Mouse (Mus musculus): Measurements from ENCODE around the gene Ube2g1. TPM values are rescaled to one million over a fixed set of nuclear protein-coding genes. Genes with fewer than 3 reads are reported as not detected.
"Not testable (repeated sequence)": the region's sequence is repeated elsewhere in the genome, so short reads cannot be mapped to it uniquely, and the experiment has no call there.

The Ube2g1 gene
- polyA plus RNA-seq, 1 experiment from 2014 or later: 78.6 TPM

DNA sequence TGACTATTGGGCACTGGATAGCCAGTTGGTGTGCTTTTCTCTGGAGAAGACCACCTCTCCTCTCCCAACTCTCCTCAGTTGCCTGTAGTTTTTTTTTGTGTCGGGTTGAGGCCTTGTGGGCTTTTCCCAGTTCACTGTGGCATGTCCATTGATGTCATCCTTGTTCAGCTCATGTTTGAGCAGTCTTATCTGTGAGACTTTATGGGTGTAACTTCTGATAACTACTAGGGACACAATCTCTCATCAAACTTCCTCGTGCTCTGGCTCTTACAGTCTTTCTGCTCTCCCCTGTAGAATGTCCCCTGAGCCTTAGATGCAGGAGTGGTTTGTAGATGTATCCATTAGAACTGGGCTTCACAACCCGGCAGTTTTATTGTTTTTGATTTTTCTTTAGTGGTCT, 87.9 kb downstream of the Ube2g1 start:
- WGBS: 90% methylated on average over 3 of the region's 3 CpGs
- Histone ChIP-seq H3K27ac (ENCODE audit: low read length) (no peak overlapping the region), H3K9me3 (replicated peaks; ENCODE audit: control insufficient read depth, low read length, poor library complexity, severe bottlenecking) (no peaks in the 10 kb centered on the region), H3K27me3 (ENCODE audit: control insufficient read depth, insufficient read depth, low read depth, low read length) (no peaks in the 10 kb centered on the region), H3K36me3 (ENCODE audit: control insufficient read depth, insufficient read depth, low read length) (no peaks in the 10 kb centered on the region), H3K9ac (ENCODE audit: low read depth, low read length) (no peak overlapping the region), H3K4me3 (ENCODE audit: low read depth, low read length) (no peak overlapping the region), H3K4me1 (ENCODE audit: control insufficient read depth, insufficient read depth, low read length) (peaks cover 26% of the 10 kb centered on the region), H3K4me2 (ENCODE audit: low read length) (no peak overlapping the region)
- no peak for ATAC-seq

DNA sequence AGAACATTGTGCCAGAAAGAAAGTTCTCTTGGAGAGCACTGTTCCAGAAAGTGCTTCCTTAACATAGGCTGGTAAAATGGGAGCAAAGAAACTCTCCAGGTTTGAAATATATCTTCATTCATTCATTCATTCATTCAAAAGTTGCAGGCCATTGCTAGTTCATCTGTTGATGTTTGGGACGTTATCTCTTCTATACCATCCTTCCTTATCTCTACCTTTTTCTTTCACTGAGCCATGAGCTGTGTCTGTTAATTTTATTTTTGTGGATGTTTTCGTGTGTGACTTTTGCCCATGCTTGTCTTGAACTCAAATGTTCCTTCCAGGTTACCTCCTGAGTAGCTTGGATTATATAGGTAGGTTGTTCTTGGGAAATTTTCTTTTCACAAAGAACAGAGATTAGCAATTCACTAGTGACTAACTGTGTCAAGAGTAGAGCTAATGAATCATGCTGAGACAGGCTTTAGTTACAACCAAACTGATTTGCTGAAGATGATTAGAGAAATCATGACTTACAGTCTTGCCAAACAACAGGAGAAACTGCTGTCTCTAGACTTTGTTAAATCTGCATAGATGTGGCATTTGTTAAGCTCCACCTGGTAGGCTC, 89.4 kb downstream of the Ube2g1 start:
- no peaks in the 10 kb centered on the region for H3K27me3 ChIP-seq (ENCODE audit: control insufficient read depth, insufficient read depth, low read depth, low read length)
- 94% methylated on average over 2 of the region's 2 CpGs for WGBS
- no peak overlapping the region for H3K4me3 ChIP-seq (ENCODE audit: low read depth, low read length)

DNA sequence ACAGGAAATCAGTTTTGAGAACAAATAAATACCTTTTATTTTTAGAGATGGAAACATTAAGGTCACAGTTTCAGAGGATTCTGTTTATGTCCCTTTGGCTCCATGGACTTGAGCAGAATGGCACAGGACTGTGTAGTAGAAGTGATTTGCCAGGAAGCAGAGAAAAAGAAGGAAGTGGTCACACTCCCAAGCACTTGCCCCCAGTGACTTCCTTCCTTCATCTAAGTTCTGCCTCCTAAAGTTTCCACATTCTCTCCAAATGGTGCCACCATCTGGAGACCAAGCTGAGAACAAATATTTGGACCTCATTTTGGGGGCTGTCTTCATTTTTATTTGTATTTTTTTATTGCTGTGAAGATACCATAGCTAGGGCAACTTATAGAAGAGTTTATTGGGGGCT, 90.2 kb downstream of the Ube2g1 start:
- no peak for ATAC-seq
- peaks cover 9% of the 10 kb centered on the region for H3K4me1 ChIP-seq (ENCODE audit: control insufficient read depth, insufficient read depth, low read length)

More for the DNA sequence above, 89.4 kb downstream of the Ube2g1 start:
- no peak for ATAC-seq
- H3K4me1 ChIP-seq (ENCODE audit: control insufficient read depth, insufficient read depth, low read length): peaks cover 18% of the 10 kb centered on the region
- H3K9ac ChIP-seq (ENCODE audit: low read depth, low read length): no peak overlapping the region
- no peak overlapping the region for H3K4me2 ChIP-seq (ENCODE audit: low read length)
- no peak overlapping the region for H3K27ac ChIP-seq (ENCODE audit: low read length)
- no peaks in the 10 kb centered on the region for H3K9me3 ChIP-seq (replicated peaks; ENCODE audit: control insufficient read depth, low read length, poor library complexity, severe bottlenecking)
- no peaks in the 10 kb centered on the region for H3K36me3 ChIP-seq (ENCODE audit: control insufficient read depth, insufficient read depth, low read length)

DNA sequence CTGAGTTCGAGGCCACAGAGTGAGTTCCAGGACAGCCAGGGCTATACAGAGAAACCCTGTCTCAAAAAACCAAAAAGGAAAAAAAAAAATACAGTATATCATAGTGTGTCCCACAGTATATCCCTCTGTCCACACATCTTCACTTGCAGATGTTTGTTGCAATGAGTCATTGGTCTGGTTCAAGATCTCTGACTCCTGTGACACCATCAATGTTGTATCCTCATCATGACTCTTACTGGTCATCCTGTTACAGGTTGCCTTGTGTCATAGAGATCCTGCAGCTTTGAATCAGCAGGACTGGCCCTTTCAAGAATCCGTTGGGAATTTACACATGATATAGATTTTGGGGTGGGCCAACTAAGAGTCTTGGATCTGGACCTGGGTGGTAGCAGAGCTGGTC, 98.0 kb downstream of the Ube2g1 start:
- 92% methylated on average over 2 of the region's 2 CpGs for WGBS
- H3K4me2 ChIP-seq (ENCODE audit: low read length); H3K36me3 ChIP-seq (ENCODE audit: control insufficient read depth, insufficient read depth, low read length); H3K4me3 ChIP-seq (ENCODE audit: low read depth, low read length); ATAC-seq; H3K27ac ChIP-seq (ENCODE audit: low read length); H3K4me1 ChIP-seq (ENCODE audit: control insufficient read depth, insufficient read depth, low read length); H3K9me3 ChIP-seq (replicated peaks; ENCODE audit: control insufficient read depth, low read length, poor library complexity, severe bottlenecking); H3K27me3 ChIP-seq (ENCODE audit: control insufficient read depth, insufficient read depth, low read depth, low read length); H3K9ac ChIP-seq (ENCODE audit: low read depth, low read length): not testable (repeated sequence)

More for the DNA sequence above, 90.2 kb downstream of the Ube2g1 start:
- Histone ChIP-seq H3K36me3 (ENCODE audit: control insufficient read depth, insufficient read depth, low read length) (no peaks in the 10 kb centered on the region), H3K9me3 (replicated peaks; ENCODE audit: control insufficient read depth, low read length, poor library complexity, severe bottlenecking) (no peaks in the 10 kb centered on the region), H3K9ac (ENCODE audit: low read depth, low read length) (no peak overlapping the region), H3K27me3 (ENCODE audit: control insufficient read depth, insufficient read depth, low read depth, low read length) (no peaks in the 10 kb centered on the region), H3K4me3 (ENCODE audit: low read depth, low read length) (no peak overlapping the region), H3K27ac (ENCODE audit: low read length) (no peak overlapping the region), H3K4me2 (ENCODE audit: low read length) (no peak overlapping the region)

DNA sequence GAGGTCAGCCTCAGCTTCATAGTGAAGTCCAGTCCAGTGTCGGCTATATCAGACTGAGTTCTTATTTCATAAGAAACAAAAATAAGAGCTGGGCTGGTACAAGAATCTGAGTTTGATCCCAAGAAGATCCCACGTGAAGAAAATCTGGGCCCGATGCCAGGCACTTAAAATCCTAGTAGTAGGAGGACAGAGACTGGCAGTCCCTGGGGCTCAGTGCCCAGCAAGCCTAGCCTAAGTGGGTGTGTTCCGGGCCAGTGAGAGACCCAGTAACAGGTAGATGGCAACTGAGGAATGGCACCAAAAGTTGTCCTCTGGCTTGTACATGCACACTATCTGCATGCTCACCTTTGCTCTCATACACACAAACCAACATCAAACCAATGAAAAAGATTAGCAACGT, 105.6 kb downstream of the Ube2g1 start:
- H3K9ac ChIP-seq (ENCODE audit: low read depth, low read length): no peak overlapping the region
- no peaks in the 10 kb centered on the region for H3K9me3 ChIP-seq (replicated peaks; ENCODE audit: control insufficient read depth, low read length, poor library complexity, severe bottlenecking)
- ATAC-seq: no peak
- H3K4me1 ChIP-seq (ENCODE audit: control insufficient read depth, insufficient read depth, low read length): no peaks in the 10 kb centered on the region
- no peak overlapping the region for H3K4me3 ChIP-seq (ENCODE audit: low read depth, low read length)
- no peak overlapping the region for H3K27ac ChIP-seq (ENCODE audit: low read length)
- H3K4me2 ChIP-seq (ENCODE audit: low read length): no peak overlapping the region
- H3K27me3 ChIP-seq (ENCODE audit: control insufficient read depth, insufficient read depth, low read depth, low read length): no peaks in the 10 kb centered on the region
- peaks cover 9% of the 10 kb centered on the region for H3K36me3 ChIP-seq (ENCODE audit: control insufficient read depth, insufficient read depth, low read length)
- 91% methylated on average over 5 of the region's 5 CpGs for WGBS

DNA sequence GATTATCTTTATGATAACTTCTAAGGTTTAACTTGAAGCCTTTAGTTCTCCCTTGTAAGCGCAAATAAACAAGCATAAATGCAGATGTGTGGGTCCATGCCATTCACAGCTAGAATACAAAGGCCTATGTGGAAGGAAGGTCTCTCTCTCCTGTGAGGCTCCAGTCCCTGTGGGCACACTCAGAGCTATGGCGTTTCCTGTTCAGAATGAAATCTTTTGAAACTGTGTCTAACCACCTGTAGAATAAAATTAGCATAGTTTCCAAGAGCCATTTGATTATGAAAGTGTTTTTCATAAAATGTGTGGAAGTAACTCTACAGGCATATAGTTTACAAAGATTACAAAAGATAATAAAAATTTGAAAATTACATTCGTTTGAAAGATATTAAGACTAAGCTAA, 111.1 kb downstream of the Ube2g1 start:
- no peak overlapping the region for H3K4me3 ChIP-seq (ENCODE audit: low read depth, low read length)
- peaks cover 5% of the 10 kb centered on the region for H3K36me3 ChIP-seq (ENCODE audit: control insufficient read depth, insufficient read depth, low read length)
- no peak overlapping the region for H3K27ac ChIP-seq (ENCODE audit: low read length)
- WGBS: 87% methylated on average over 3 of the region's 3 CpGs
- ATAC-seq: no peak
- H3K9me3 ChIP-seq (replicated peaks; ENCODE audit: control insufficient read depth, low read length, poor library complexity, severe bottlenecking): no peaks in the 10 kb centered on the region
- no peaks in the 10 kb centered on the region for H3K4me1 ChIP-seq (ENCODE audit: control insufficient read depth, insufficient read depth, low read length)
- no peaks in the 10 kb centered on the region for H3K27me3 ChIP-seq (ENCODE audit: control insufficient read depth, insufficient read depth, low read depth, low read length)
- no peak overlapping the region for H3K4me2 ChIP-seq (ENCODE audit: low read length)
- H3K9ac ChIP-seq (ENCODE audit: low read depth, low read length): no peak overlapping the region

DNA sequence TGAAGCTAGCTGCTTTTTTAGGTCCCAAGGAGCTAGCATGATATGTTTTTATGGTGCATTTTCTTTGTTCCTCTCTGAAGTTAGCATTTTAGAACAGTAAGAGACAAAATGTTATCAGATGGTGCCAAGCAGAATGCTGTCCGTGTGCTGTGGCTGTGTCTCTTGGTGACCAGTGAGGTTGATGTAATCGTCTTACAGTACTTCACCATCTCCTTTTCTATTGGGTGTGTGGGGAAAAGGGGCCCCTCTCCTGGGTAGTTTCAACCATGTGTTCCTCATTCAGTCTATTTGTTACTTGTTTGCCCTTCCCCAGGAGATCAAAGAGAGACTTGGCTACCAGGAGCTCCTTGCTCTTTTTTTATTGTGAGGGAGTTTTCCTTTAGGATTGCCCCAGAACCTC, 116.1 kb downstream of the Ube2g1 start:
- no peak for ATAC-seq
- Histone ChIP-seq H3K36me3 (ENCODE audit: control insufficient read depth, insufficient read depth, low read length) (no peaks in the 10 kb centered on the region; the same call in 1 of the 2 replicates), H3K4me1 (ENCODE audit: control insufficient read depth, insufficient read depth, low read length) (no peaks in the 10 kb centered on the region), H3K4me2 (ENCODE audit: low read length) (no peak overlapping the region), H3K9me3 (replicated peaks; ENCODE audit: control insufficient read depth, low read length, poor library complexity, severe bottlenecking) (no peaks in the 10 kb centered on the region), H3K4me3 (ENCODE audit: low read depth, low read length) (no peak overlapping the region), H3K27ac (ENCODE audit: low read length) (no peak overlapping the region), H3K9ac (ENCODE audit: low read depth, low read length) (no peak overlapping the region), H3K27me3 (ENCODE audit: control insufficient read depth, insufficient read depth, low read depth, low read length) (no peaks in the 10 kb centered on the region)
- WGBS: 59% methylated on average over 2 of the region's 2 CpGs

DNA sequence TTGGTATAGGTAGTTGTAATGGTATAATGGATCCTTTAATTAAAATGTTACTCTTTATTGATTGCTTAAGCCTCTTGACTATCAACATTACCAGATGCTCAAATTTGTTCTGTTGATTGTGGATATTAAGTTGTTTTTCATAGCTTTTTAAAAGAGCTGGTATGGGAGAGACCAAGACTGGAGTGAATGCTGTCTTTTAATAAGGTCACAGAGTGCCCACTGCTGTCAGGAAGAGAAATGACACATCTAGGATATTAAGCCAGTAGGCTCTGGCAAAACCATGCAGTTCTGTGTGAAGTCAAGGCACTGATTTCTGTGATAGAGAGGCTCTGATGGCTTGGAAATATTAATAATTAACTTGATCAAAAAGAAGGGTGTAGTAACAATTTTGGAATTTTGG, 116.8 kb downstream of the Ube2g1 start:
- Histone ChIP-seq H3K4me3 (ENCODE audit: low read depth, low read length) (no peak overlapping the region), H3K9me3 (replicated peaks; ENCODE audit: control insufficient read depth, low read length, poor library complexity, severe bottlenecking) (no peaks in the 10 kb centered on the region), H3K27ac (ENCODE audit: low read length) (no peak overlapping the region), H3K36me3 (ENCODE audit: control insufficient read depth, insufficient read depth, low read length) (no peaks in the 10 kb centered on the region; the same call in 1 of the 2 replicates), H3K9ac (ENCODE audit: low read depth, low read length) (no peak overlapping the region), H3K27me3 (ENCODE audit: control insufficient read depth, insufficient read depth, low read depth, low read length) (no peaks in the 10 kb centered on the region), H3K4me1 (ENCODE audit: control insufficient read depth, insufficient read depth, low read length) (no peaks in the 10 kb centered on the region), H3K4me2 (ENCODE audit: low read length) (no peak overlapping the region)
- ATAC-seq: no peak

DNA sequence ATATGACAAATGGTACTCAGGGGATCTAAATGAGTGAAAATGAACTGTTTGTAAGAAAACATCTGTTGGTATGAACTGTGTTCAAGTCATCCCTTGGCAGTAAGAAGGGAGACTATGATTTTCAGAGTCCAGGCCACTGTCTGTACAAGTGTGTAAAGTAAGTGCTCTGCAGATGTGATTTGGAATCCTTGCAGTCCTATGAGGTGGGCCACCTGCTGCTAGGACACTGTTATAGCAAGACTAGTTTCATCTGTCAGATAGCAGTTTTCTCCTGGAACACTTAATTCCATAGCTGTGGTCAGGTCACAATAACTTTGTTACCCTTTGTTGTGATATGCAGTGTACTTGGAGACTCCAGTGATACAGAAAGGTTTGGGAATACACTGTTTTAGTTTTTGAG, 118.9 kb downstream of the Ube2g1 start:
- Histone ChIP-seq H3K4me1 (ENCODE audit: control insufficient read depth, insufficient read depth, low read length) (no peaks in the 10 kb centered on the region), H3K27me3 (ENCODE audit: control insufficient read depth, insufficient read depth, low read depth, low read length) (no peaks in the 10 kb centered on the region), H3K9ac (ENCODE audit: low read depth, low read length) (no peak overlapping the region), H3K4me3 (ENCODE audit: low read depth, low read length) (no peak overlapping the region), H3K9me3 (replicated peaks; ENCODE audit: control insufficient read depth, low read length, poor library complexity, severe bottlenecking) (no peaks in the 10 kb centered on the region), H3K4me2 (ENCODE audit: low read length) (no peak overlapping the region), H3K27ac (ENCODE audit: low read length) (no peak overlapping the region), H3K36me3 (ENCODE audit: control insufficient read depth, insufficient read depth, low read length) (peaks cover 14% of the 10 kb centered on the region; the same call in 1 of the 2 replicates)
- no peak for ATAC-seq
